Mouse (Mus musculus) NIH3T3 (cell line): ENCODE measurements around the gene Dmc1.

Experiments used
- DNase-seq: peaks from one replicate; pipeline ENCODE4 v3.0.0-alpha.2; 2012; ENCODE audit warnings: low read depth

Gene Dmc1

DNA sequence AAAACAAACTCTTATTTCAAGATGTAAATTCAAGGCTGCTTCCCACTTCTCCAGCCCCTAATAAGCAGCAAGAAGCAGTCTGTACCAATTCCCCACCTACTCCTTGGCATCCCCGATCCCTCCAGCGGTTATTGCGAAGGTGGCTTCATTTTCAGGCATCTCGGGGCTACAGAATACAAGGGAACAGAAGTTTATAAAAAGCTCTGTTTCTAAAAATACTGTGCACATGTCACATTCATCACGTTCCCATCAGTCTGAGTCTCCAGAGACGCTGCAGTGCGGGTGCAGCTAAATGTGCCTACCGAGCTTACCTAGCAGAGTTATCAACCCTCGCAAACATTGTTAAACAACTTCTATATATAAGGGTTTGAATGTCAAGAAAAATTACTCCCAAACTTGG lies 42.5 kb downstream of the Dmc1 start:
- no peak for DNase-seq

DNA sequence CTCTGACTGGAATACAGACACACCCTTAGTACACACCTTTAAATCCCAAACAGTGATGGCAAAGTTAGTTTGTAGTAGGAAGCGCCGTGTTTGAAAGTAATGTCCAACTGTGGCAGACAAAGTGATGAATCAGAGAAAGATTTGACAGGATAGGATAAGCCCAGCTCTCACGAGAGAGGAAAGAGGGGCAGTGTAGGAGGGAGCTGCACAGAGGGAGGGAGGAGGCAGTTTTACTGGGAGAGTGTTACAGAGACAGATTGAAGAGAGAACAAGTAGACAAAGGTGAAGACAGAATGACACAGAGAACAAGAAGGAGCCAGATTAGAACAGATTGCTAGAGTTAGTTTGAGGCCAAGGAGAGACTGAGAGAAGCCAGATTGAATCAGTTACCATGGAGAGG lies 45.3 kb downstream of the Dmc1 start:
- DNase-seq, result no peak

DNA sequence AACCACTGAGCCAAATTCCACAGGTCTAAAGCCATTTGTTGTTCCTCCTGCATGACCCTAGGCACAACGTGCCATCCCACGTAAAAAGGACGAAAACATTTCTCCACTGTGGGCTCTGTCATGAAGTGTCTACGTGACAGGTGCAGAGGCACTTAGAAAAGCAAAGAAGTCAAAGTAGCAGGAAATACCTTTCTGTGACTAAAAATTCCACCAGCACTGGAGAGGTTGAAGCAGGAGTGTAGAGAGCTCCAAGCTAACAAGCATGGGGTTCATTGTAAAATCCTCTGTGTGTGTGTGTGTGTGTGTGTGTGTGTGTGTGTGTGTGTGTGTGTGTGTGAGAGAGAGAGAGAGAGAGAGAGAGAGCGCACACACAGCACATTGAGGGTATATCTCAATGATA lies 52.3 kb downstream of the Dmc1 start:
- no peak for DNase-seq

DNA sequence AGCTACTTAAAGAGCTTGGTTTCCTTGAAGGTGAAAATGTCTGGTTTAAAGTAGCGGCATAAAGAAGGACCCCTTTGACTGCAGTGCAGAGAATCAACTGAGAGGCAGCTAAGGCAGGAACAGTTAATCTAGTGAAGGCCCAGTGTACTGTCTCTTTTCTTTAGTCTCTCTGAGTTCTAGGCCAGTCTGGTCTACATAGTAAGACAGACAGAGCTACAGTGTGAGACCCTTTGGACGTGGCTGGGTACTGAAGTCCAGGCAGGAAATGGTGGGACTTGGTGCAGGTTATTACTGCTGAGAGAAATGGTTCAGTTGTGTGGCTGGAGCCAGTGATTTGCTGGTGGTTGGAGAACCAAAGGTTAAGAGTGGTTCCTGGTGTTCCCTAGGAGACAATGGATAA lies 56.7 kb downstream of the Dmc1 start:
- no peak for DNase-seq

DNA sequence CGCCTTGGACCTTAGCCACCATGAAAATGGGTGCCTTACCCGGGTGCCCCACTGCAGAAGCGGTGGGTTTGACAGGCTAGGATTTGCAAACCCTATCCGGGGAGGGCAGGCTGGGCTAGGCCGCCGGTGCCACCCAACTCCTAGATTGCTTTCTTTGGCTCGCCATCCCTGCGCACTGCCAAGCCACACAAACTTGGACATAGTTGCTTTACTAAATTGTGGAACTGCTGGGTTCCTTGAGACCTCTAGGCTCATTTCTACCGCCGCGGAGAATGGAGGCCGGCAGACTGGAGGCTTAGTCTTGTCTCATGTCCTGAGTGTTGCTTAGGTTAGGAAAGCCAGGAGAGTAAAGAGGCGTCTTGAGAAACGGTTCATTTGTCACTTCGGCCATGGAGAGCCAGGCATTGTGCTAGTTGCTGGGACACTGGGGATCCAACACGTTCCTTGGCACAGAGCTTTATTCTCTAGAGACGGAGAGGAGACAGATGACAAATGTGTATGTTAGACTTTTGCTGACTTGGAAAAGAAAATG lies 57.6 kb downstream of the Dmc1 start:
- no peak for DNase-seq

DNA sequence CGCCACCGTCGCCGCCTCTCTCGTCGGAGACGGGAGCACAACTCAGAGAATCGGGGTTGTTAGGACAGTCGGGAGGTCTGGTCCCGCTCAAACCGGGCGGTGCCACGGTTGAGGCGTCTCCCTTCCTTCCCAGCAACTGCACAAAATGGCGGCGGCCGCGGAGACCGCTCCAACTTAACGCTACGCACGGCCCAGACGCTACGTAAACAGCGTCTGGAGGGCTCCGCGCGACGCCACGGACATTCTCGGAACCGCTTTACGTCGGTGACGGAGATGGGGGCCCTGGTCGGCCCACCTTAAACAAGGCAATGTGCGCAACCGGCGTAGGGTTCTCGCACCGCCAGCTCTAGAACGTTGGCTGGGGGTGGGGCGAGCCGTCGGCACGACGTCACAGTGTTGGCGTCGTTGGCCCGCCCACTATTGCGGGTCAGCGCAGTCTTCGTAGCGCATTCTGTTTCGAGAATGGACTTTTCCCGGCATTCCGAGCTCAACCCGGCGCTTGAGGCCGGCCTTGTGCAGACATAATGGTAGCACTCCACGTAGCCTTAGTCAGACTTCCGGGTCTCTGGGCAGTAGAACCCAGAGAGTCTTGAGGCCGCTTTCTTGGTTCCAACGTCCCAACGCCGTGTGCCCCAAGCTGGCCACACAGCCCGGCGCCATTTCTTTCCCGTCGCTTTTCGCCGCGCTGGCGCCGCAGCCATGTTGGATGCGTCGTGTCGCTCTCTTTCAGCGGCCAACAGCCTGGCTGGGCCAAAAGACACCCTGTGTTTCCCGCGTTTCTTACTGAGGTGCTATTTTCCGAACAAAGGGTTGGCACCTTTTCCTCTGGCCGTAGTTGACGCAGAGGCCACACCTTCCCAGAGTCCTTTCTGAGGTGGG lies 58.3 kb downstream of the Dmc1 start, which contains the start of gene Ddx17:
Ddx17 (minus strand) TSS at position 332 of the 879 bp plus-strand sequence.
- peak; percentile 99 for DNase-seq

DNA sequence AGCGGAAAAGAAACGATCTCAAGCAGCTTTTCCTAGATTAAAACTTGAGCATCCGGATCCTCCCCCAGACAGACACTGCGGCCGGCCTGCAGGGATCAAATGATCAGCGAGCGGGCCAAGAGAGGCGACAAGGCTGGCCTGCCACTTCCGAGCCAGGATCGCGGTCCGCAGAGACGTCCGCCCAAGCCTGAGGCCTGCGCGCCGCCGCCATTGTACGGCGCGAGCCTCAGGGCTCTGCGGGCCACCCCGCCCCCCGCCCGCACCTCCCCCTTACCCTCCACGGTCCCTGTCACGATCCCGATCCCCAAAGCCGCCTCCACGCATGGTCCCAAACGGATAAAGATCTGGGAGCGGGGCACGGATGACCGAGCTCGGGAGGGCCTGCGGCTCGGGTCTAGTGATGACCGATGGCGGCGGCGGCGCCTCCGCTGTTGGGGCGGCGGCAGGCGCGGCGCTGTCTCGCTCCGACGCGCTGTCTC lies 58.9 kb downstream of the Dmc1 start:
- DNase-seq, result peak; percentile 71

DNA sequence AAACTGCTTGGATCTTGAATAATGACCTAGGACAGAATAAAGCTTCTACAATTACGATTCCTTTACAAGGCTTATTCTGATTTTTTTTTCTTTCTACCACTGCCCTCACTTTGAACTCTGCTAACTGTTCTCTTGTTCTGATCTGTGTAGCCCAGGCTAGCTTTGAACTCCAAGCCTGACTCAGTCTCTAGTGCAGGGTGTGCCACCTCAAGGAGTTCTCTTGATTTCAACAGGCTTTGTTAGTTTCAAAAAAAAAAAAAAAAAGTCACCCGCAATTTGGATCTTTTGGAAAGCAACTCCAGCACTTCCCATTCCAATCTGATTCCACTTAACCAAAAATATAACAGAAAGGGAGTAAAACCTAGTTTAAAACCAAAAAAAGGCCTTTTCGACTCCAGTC lies 59.4 kb downstream of the Dmc1 start:
- DNase-seq, result peak; percentile 44

DNA sequence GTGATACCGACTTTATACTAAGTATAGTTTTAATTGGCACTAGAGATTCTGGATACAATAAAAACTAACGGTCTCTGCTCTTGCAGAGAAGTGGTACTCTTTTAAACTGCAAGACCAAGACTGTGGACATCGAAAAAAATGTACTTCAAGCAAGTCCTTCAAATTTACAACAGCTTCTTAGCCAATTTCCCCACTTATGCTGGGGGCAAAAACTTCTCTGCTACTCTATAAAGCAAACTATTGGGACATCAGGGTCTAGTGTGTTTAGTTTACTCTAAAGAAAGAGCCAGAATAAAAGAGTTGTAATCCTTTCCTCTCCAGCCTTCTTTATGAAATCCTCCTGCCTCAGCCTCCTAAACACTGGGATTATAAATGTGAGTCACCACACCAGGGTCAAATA lies 60.9 kb downstream of the Dmc1 start:
- no peak for DNase-seq

DNA sequence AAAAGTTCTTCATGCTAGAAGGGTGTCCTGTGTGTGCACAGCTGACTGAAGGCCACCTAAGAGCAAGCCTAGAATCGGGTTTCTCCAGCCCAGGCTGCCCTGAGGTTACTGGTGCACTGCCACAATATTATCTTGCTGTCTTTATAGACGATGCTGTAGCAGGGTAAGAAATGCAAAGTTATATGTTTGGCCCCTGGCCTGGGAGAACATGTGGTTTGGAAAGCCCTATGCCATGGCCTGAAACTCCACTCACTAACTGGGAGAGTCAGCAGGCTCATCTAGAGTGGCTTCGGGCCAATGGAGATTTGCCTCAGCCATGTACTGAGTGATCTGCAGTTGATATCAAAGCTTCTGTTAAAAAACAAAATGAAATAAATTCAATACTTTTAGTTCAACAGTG lies 71.1 kb downstream of the Dmc1 start:
- no peak for DNase-seq

DNA sequence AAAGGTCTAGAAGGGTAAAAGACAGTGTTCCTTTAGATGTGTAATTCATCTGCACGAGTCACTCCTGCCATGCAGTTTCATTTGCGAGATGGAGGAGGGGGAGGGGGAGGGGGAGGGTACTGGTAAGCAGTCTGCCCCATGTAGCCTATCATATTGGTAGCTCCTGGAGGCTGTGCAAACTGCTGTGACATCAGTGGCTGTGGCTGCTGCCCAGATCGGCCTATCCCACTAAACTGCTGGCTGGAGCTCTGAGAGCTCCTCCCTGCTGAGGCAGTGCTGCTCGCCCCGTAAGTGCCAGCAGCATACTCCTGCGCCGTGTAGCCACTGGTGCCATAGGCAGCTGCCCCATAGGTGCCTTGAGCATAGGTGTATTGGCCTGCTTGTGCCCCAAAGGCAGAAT lies 75.0 kb downstream of the Dmc1 start:
- DNase-seq, result peak; percentile 54

DNA sequence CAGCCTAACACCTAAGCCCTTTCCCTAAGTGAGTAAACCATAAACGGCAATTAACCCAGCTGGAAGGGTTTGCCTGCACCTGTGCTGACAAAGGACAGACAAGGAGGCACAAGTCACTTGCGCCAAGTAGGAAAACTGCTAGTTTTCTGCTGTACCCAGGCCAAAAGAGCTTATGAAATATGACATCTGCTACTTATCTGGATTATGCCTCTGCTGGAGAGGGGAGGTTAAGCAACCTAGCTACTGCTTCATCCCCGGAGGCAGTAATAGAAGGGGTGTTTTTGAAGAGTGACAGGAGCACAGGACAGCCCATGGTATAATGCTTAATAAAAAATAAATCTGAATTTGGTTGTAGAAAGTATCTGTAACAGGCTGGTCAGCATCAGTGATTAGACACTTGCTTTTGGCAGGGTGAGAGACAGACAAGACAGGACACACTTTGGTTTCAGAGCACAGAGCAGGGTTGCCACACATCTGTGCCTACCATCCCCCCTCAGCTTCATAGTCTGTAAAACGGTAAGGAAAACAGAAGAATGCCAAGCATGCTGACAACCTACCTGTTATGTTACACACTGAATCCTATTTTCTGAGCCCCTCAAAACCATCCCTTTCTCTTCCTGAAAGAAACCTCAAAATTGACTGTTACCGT lies 76.8 kb downstream of the Dmc1 start:
- peak; percentile 62 for DNase-seq

DNA sequence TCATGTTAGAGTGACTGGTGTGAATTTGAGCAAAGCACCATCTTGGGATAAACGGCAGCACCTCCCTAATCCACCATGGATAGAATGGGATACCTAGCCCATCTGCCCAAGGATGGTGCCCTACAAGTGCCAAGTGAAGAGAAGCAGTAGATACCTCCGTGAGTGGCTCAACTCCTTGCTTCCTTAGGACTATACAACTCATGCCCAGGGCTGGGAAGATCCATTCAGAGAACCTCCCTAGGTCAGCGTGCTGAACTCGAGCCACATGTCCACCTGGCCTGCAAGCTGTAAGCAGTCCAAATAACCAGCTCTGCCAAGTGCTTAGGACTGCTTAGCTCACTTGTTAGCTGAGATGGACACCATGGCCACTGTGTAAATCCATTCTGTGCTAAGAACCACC lies 77.7 kb downstream of the Dmc1 start:
- DNase-seq, result no peak

DNA sequence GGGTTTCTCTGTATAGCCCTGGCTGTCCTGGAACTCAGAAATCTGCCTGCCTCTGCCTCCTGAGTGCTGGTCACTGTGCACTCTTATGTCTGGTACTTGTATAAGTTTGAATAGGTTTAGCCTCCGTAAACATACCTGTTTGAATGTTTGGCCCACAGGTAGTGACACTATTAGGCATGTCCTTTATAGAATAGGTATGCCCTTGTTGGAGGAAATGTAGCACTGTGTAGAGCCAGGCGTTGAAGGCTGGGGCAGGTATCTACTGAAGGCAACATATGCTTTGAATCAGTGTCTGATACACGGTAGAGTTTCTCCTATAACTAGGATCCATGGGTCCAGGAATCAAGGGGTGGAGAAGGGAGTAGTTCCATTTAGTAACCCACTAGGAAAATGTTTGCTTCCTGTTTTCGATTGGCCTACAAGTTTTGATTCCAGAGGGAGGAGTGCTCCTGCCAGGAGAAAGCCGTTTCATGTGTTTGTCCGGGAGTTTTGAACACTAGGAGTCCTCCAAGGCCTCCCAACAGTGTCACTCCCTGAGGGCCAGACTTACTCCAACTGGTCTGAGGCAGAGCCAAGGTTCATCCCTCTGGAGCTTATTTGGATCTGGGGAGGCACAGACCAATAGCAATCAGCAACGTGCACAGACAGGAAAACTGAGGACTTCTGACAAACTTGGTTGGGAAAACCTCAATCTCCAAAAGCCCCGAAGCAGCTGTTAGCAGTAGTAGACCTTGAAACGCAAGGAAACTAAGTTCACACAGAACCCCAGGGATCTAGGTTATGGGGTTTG lies 78.7 kb downstream of the Dmc1 start:
- DNase-seq, result peak; percentile 58

DNA sequence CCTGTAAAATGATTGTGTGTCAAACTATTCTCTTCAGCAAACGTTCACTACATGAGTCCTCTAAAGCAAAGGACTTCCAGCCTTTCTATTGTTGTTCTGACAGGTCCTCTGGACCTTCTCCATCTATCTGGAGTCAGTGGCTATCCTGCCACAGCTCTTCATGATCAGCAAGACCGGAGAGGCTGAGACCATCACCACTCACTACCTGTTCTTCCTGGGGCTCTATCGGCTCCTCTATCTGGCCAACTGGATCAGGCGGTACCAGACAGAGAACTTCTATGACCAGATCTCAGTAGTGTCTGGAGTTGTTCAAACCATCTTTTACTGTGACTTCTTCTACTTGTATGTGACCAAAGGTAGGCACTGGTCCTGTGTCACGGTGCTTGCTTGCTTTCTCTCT lies 79.3 kb downstream of the Dmc1 start:
- DNase-seq, result no peak

DNA sequence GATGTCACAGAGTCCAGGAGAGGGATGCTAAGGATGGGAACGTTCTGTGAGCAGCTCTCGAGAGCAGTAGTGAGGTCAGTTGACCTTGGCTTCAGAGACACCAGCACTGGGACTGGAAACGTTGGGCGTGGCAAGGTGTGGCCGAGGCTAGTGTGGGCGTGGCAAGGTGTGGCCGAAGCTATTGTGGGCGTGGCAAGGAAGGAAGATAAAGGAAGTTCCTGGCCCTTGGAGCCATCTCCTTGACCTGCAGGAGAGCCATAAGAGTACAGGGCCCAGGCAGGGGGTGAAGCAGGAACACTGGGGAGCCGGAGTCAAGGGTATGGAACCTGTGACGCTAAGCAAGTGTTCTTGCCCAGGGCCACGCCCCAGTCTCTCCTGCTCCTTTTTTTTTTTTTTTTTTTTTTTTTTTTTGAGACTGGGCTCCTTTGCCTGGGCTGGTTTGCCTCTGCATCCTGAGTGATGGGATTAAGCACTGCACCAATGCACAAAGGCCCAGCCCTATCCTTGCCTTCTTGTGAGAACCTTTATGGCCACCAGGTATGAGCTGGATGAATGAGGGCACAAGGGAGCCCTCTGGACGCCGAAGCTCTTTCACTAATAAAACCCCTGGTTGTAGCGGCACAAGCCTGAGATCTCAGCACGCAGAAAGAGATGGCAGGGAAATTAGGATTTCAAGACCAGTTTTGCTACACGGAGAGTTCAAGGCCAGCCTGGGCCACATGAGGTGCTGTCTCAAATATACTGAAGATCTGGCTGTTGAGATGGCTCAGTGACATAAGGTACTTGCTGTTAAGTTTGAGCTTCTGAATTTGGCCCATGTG lies 85.3 kb downstream of the Dmc1 start:
- DNase-seq, result no peak

DNA sequence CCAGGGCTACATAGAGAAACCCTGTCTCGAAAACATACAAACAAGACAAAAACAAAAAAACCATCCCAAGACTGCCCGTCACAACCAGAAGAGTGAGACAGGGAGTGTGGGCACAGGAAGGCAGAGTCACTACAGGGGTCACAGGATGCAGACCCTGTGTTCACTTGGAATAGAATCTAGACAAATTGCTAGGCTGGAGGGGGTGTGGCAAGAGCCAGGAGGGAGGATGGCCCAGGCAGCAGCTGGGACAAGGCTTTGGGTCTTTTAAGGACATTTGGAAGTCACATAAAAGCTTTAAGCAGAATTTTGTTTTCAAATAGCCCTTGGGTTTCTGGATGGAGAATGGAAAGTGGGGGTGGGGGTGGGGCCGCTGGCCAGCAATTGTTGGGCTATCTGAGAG lies 86.3 kb downstream of the Dmc1 start:
- no peak for DNase-seq

DNA sequence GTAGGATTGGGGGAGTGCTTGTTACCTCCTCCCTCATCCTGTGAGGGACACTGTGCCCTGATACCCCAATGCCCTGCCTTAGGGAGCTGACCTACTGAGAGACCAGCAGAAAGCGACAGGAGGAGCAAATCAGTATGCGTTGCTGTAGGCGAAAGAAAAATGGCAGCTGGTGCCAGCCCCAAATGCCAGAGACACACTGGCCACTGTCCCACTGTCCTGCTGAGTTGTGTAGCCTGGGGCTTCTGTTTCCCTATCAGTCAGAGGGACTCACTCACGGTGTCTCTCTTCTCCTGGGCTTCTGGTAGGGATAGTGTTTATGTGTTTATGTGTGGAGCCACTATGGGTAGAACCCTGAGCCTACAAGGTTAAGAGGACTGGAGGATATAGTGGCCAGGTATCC lies 87.2 kb downstream of the Dmc1 start:
- DNase-seq, result no peak

DNA sequence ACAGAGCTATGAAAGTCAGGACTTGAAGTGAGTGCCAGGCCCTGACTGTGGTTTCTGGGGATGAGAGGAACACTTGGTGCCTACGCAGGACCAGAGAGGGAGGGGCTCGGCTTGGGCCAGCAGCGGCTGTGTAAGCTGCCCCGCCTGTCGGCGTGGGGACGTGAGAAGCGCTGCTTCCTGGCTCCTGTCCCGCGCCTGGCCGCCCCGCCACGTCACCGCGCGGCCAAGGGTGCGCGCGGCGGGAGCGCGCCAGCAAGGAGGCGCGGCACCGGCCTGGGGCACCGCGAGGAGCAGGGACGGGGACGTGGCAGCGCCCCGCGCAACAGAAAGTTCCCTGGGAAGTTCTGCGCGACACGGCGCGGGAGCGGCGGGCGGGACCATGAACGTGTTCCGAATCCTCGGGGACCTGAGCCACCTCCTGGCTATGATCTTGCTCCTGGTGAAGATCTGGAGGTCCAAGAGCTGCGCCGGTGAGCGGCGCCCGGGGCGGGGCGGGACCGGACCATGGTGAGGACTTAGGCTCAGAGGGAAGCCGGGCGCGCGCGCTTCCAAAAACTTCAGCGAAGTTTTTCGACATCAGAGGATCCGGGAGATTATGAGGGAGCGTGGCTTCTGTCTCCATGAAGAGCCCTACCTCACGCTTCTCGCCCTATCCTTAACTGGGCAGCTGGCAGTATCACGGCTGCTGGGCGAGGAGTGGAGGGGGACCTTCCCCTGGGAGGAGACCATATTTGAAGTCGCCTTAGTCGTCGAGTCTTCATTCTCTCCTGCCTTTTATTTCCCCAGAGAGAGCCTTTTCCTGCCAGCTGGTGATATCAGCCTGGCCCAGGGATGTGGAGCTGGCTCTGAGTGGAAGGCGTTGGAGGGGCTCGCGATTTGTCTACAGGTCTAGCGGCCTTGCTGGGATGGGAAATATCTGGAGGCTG lies 88.5 kb downstream of the Dmc1 start, which contains the start of gene Kdelr3:
Kdelr3 (plus strand) TSS at position 241 of the 926 bp plus-strand sequence.
- DNase-seq, result peak; percentile 95

DNA sequence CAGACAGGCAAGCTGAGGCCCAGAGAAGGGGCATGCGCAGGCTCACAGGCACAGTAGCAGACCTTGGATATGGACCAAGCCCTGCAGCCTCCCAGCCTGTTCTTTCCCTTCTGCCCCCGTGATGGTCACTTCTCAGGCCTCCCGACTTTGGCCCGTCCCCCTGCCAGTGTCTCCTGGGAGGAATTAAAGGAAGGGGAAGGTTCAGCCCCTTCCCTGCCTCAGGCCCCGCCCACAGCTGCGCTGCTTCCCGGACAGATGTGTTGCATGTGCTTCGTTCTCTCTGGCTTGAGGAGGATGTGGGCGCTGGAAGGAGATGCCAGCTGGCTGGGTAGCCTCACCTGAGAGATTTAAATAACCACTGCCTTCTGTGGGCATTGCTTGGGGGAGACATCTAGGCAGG lies 91.0 kb downstream of the Dmc1 start:
- peak; percentile 59 for DNase-seq
